Mouse (Mus musculus) heart, embryonic 12.5 days (tissue): ENCODE measurements around the gene Tktl1. TPM values are rescaled to one million over a fixed set of nuclear protein-coding genes. Genes with fewer than 3 reads are reported as not detected.

Experiments used
- ATAC-seq: fragments of 200-750 bp; cut with Nextera tagmentation; 2 replicates; pipeline ENCODE4 v1.8.0; 2017; ENCODE audit warnings: moderate TSS enrichment, moderate library complexity; ENCODE audit not compliant: insufficient number of reproducible peaks, low FRiP score
- H3K27ac ChIP-seq: fragments of 300-500 bp; sonication (generic); 2 replicates; pipeline ENCODE4 v1.5.1; 2016; ENCODE audit warnings: mild to moderate bottlenecking, moderate library complexity; ENCODE audit not compliant: poor library complexity, severe bottlenecking
- H3K27me3 ChIP-seq: fragments of 300-500 bp; sonication (generic); replicated peaks from 2 replicates; pipeline ENCODE4 v1.6.1; 2016; ENCODE audit warnings: mild to moderate bottlenecking, moderate library complexity
- H3K36me3 ChIP-seq: fragments of 300-500 bp; sonication (generic); 2 replicates; pipeline ENCODE4 v1.6.1; 2016; ENCODE audit warnings: mild to moderate bottlenecking, moderate library complexity
- H3K4me1 ChIP-seq: fragments of 300-500 bp; sonication (generic); replicated peaks from 2 replicates; pipeline ENCODE4 v1.6.1; 2016; ENCODE audit warnings: mild to moderate bottlenecking
- H3K4me2 ChIP-seq: fragments of 300-500 bp; sonication (generic); 2 replicates; pipeline ENCODE4 v1.6.1; 2016; ENCODE audit warnings: mild to moderate bottlenecking, moderate library complexity
- H3K4me3 ChIP-seq: fragments of 300-500 bp; sonication (generic); 2 replicates; pipeline ENCODE4 v1.5.1; 2016; ENCODE audit warnings: mild to moderate bottlenecking
- H3K9ac ChIP-seq: fragments of 300-500 bp; sonication (generic); 2 replicates; pipeline ENCODE4 v1.6.1; 2016; ENCODE audit warnings: mild to moderate bottlenecking, moderate library complexity
- H3K9me3 ChIP-seq: fragments of 300-500 bp; sonication (generic); replicated peaks from 2 replicates; pipeline ENCODE4 v1.6.1; 2016; ENCODE audit warnings: mild to moderate bottlenecking, moderate library complexity
- WGBS: fragments of 180-500 bp; shearing (Covaris S2); methylation state at CpG from one replicate; pipeline ENCODE4 v1.1.7; 2016; 5-methylcytosine and 5-hydroxymethylcytosine counted together
- polyA plus RNA-seq: library from polyadenylated mRNA; unstranded; fragments of >200 nt; fragmentation: Nextera tagmentation; extraction: Ambion mirVana; gene quantifications from 2 replicates; pipeline ENCODE4 v1.2.1, GENCODE M21; 2016

Gene Tktl1
- polyA plus RNA-seq, 1 experiment from 2014 or later: not detected

- peak overlapping the region; percentile 76 for H3K4me2 ChIP-seq
- peak overlapping the region; percentile 96 for H3K27ac ChIP-seq
- no peaks in the 10 kb centered on the region for H3K27me3 ChIP-seq
- H3K4me3 ChIP-seq: peak overlapping the region; percentile 73
- ATAC-seq: peak; percentile 60
- WGBS: 13% methylated on average over 3 of the region's 3 CpGs
- H3K36me3 ChIP-seq: peaks cover 38% of the 10 kb centered on the region
- peaks cover 15% of the 10 kb centered on the region for H3K4me1 ChIP-seq
- peak overlapping the region; percentile 90 for H3K9ac ChIP-seq
- no peaks in the 10 kb centered on the region for H3K9me3 ChIP-seq
Measured at GRCm38 (mm10) chrX:74244614-74245083, 67.6 kb downstream of the Tktl1 start.

GRCm38 (mm10) chrX:74245107-74245506 lies 68.0 kb downstream of the Tktl1 start:
- Histone ChIP-seq H3K9me3 (no peaks in the 10 kb centered on the region), H3K9ac (peak overlapping the region; percentile 90), H3K36me3 (peaks cover 33% of the 10 kb centered on the region), H3K27me3 (no peaks in the 10 kb centered on the region), H3K4me1 (peaks cover 17% of the 10 kb centered on the region), H3K4me2 (peak overlapping the region; percentile 76), H3K27ac (peak overlapping the region; percentile 96), H3K4me3 (peak overlapping the region; percentile 73)
- 35% methylated on average over 1 of the region's 1 CpGs for WGBS
- no peak for ATAC-seq

- H3K36me3 ChIP-seq: peaks cover 27% of the 10 kb centered on the region
Measured at GRCm38 (mm10) chrX:74245687-74246086, 68.6 kb downstream of the Tktl1 start.

GRCm38 (mm10) chrX:74246213-74246681 lies 69.2 kb downstream of the Tktl1 start:
- peaks cover 22% of the 10 kb centered on the region for H3K36me3 ChIP-seq
- peaks cover 18% of the 10 kb centered on the region for H3K4me1 ChIP-seq
- no peaks in the 10 kb centered on the region for H3K27me3 ChIP-seq
- peak overlapping the region; percentile 76 for H3K4me2 ChIP-seq
- H3K27ac ChIP-seq: peak overlapping the region; percentile 96
- H3K4me3 ChIP-seq: peak overlapping the region; percentile 73
- 14% methylated on average over 38 of the region's 38 CpGs for WGBS
- peak overlapping the region; percentile 90 for H3K9ac ChIP-seq
- H3K9me3 ChIP-seq: no peaks in the 10 kb centered on the region
- peak; percentile 88 for ATAC-seq

More at GRCm38 (mm10) chrX:74245687-74246086, 68.6 kb downstream of the Tktl1 start:
- H3K9ac ChIP-seq: peak overlapping the region; percentile 90
- H3K4me3 ChIP-seq: peak overlapping the region; percentile 73
- no peaks in the 10 kb centered on the region for H3K9me3 ChIP-seq
- peak; percentile 60 for ATAC-seq
- H3K27ac ChIP-seq: peak overlapping the region; percentile 96
- WGBS: 16% methylated on average over 21 of the region's 21 CpGs
- no peaks in the 10 kb centered on the region for H3K27me3 ChIP-seq
- peak overlapping the region; percentile 76 for H3K4me2 ChIP-seq
- peaks cover 18% of the 10 kb centered on the region for H3K4me1 ChIP-seq

- peak overlapping the region; percentile 96 for H3K27ac ChIP-seq
- ATAC-seq: peak; percentile 19; the same call in 1 of the 2 replicates
- H3K9ac ChIP-seq: peak overlapping the region; percentile 69
- H3K4me1 ChIP-seq: peaks cover 18% of the 10 kb centered on the region
- H3K9me3 ChIP-seq: no peaks in the 10 kb centered on the region
- 19% methylated on average over 15 of the region's 15 CpGs for WGBS
- no peaks in the 10 kb centered on the region for H3K27me3 ChIP-seq
- peaks cover 17% of the 10 kb centered on the region for H3K36me3 ChIP-seq
- peak overlapping the region; percentile 73 for H3K4me3 ChIP-seq
- peak overlapping the region; percentile 67 for H3K4me2 ChIP-seq
Measured at GRCm38 (mm10) chrX:74246693-74247092, 69.6 kb downstream of the Tktl1 start.

- no peaks in the 10 kb centered on the region for H3K36me3 ChIP-seq
- H3K9ac ChIP-seq: peak overlapping the region; percentile 67
- H3K27ac ChIP-seq: peak overlapping the region; percentile 73
- no peak for ATAC-seq
- H3K4me2 ChIP-seq: peak overlapping the region; percentile 71
- H3K27me3 ChIP-seq: no peaks in the 10 kb centered on the region
- peaks cover 7% of the 10 kb centered on the region for H3K4me1 ChIP-seq
- WGBS: 5% methylated on average over 3 of the region's 3 CpGs
- H3K4me3 ChIP-seq: peak overlapping the region; percentile 53
- no peaks in the 10 kb centered on the region for H3K9me3 ChIP-seq
Measured at GRCm38 (mm10) chrX:74248651-74249050, 71.6 kb downstream of the Tktl1 start.

- 0 out of 2 replicates have a peak, but pooled peaks cover 3% of the 10 kb centered on the region for H3K4me1 ChIP-seq
- ATAC-seq: no peak
- peak within 1 kb of the TSS; percentile 53 for H3K4me3 ChIP-seq
- no peaks in the 10 kb centered on the region for H3K36me3 ChIP-seq
- peak within 1 kb of the TSS; percentile 67 for H3K9ac ChIP-seq
- H3K9me3 ChIP-seq: no peaks in the 10 kb centered on the region
- H3K27ac ChIP-seq: peak within 1 kb of the TSS; percentile 73
- 10% methylated on average over 38 of the region's 38 CpGs for WGBS
- H3K27me3 ChIP-seq: no peaks in the 10 kb centered on the region
- H3K4me2 ChIP-seq: peak within 1 kb of the TSS; percentile 71
Measured at GRCm38 (mm10) chrX:74249615-74250014, 72.6 kb downstream of the Tktl1 start, which contains the start of gene Flna. Gene Flna (minus strand): TSS chrX:74249820.

- Histone ChIP-seq H3K36me3 (peaks cover 23% of the 10 kb centered on the region), H3K27ac (peak within 1 kb of the TSS; percentile 96), H3K4me3 (peak within 1 kb of the TSS; percentile 63), H3K27me3 (no peaks in the 10 kb centered on the region), H3K9me3 (no peaks in the 10 kb centered on the region), H3K4me1 (peaks cover 7% of the 10 kb centered on the region; the same call in 1 of the 2 replicates), H3K9ac (peak within 1 kb of the TSS; percentile 84), H3K4me2 (peak within 1 kb of the TSS; percentile 79)
- 23% methylated on average over 39 of the region's 39 CpGs for WGBS
- peak; percentile 95 for ATAC-seq
Measured at GRCm38 (mm10) chrX:74254153-74254887, 77.3 kb downstream of the Tktl1 start, which contains the start of gene Emd. Gene Emd (plus strand): TSS chrX:74254687.

GRCm38 (mm10) chrX:74254888-74255565 lies 78.0 kb downstream of the Tktl1 start:
- Histone ChIP-seq H3K9me3 (no peaks in the 10 kb centered on the region), H3K4me3 (peak overlapping the region; percentile 63), H3K9ac (peak overlapping the region; percentile 84), H3K4me1 (peaks cover 5% of the 10 kb centered on the region; the same call in 1 of the 2 replicates), H3K27me3 (no peaks in the 10 kb centered on the region), H3K4me2 (peak overlapping the region; percentile 79), H3K36me3 (peaks cover 23% of the 10 kb centered on the region), H3K27ac (peak overlapping the region; percentile 96)
- WGBS: 21% methylated on average over 31 of the region's 31 CpGs
- ATAC-seq: peak; percentile 70

- ATAC-seq: no peak
- Histone ChIP-seq H3K4me1 (peaks cover 4% of the 10 kb centered on the region; the same call in 1 of the 2 replicates), H3K9me3 (no peaks in the 10 kb centered on the region), H3K27me3 (no peaks in the 10 kb centered on the region), H3K36me3 (peaks cover 25% of the 10 kb centered on the region), H3K4me2 (no peak overlapping the region), H3K27ac (no peak overlapping the region), H3K4me3 (no peak overlapping the region), H3K9ac (no peak overlapping the region)
- 83% methylated on average over 3 of the region's 3 CpGs for WGBS
Measured at GRCm38 (mm10) chrX:74257746-74258145, 80.7 kb downstream of the Tktl1 start.
